Mouse (Mus musculus) cerebellum, adult 11-12 months (tissue): Measurements from ENCODE around the gene Cdk5rap2.

Experiments
- DNase-seq: peaks from one replicate; pipeline ENCODE4 v3.0.0; 2022

Cdk5rap2 gene

DNA sequence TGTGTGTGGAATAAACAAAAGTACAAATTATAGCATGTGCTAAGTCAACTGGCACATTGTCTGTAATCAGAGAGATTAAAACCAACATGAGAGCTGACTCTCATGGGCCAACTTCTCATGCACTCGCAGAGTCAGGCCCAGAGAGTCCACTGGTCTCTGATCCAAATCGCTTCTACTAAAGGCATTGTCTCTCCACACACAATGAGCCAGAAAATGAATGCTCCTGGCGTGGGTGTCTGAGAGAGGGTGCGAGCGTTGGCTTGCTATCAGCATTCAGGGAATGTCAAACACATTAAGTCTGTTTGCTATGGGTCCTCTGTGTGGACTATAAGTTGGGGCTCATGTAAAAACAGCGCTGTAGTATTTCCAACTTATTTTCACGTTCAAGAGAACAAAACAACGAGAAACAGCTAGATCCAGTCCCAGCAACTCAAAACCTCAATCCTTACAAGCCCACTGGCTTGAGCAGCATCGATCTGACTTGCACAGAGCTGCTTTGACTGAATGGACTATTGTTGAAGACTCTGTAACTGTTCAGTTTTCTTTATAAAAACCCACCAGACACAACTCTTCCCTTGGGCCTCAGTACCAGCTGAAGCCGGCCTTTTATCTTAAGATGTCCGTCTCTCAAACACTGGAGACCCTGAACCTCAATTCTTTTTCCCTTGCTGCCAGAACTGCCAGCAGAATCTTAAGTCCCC lies 74.6 kb downstream of the Cdk5rap2 start:
- no peak for DNase-seq

DNA sequence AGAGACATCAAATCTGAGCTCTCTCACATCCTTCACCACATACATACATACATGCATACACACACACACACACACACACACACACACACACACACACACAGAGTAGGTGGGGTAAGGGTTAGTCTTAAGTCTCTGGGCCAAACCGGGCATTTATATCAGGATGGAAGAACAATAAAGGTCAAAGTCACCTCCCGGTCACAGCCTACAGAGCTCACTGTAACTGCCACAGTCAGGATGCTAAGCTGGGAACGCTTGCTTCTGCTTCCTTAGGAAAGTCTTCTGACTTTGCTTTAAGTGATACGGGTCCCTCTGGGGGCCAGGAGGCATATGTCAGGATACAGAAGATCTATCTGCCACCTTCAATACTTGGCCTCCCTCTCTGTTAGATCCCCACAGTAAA lies 75.2 kb downstream of the Cdk5rap2 start:
- no peak for DNase-seq

GRCm38 (mm10) chr4:70332981-70333380 lies 77.3 kb downstream of the Cdk5rap2 start:
- no peak for DNase-seq

- DNase-seq: no peak
These were observed 77.7 kb downstream of the Cdk5rap2 start for GRCm38 (mm10) chr4:70332576-70332975.

DNA sequence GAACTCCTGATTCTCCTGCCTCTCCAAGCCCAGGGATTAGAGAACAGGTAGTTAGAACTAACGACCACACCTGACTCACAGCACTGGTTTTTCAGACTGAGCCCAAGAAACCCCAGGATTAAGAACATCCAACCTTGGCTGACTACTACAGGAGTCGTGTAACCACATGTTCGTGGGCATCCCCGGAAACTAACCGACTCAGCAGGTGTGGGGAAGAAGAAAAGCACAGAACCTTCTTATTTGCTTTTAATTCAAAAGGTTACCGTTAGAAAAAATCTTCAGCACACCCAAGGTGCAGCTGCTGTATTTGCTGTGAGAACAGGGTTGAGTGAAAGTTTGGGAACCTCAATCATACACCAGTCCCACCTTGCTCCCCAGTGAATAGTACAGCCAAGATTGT lies 79.1 kb downstream of the Cdk5rap2 start:
- DNase-seq: no peak

DNA sequence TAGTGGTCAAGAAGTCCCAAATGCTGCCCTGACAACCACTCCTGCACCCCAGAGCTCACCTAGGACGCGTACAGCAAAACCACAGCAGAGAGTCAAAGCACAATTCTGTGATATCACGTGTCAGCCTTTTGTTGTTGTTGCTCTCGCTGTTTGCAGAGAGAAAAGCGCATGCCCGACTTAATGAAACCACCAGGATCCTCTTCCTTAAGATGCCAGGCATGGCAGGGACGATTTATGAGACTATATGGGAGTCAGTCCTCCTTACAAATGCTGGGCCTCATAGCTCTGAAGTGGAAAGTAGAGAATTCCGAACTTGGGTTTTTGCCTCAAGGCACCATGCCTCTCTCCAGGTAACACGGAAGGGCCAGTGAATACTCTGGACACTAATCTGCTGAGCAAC lies 82.2 kb downstream of the Cdk5rap2 start:
- no peak for DNase-seq

GRCm38 (mm10) chr4:70327436-70327835 lies 82.8 kb downstream of the Cdk5rap2 start:
- DNase-seq: no peak

DNA sequence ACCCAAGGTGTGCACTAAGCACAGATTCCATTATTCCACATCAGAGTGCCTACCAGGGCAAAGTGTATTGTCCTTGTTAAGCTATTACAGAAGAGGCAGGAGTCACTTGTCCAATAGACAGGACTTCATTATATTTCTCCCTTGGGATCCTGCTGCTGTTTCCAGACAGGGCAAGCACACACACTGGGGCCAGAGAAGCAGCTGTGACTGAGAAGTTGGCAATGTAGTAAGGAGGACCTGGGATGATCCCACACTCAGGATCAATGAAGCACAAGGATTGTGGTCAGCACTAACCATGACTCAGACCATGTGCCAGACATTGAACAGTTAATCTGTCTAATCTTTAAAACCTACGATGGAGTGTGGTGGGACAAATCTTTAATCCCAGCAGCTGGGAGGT lies 88.7 kb downstream of the Cdk5rap2 start:
- DNase-seq: no peak

- DNase-seq: no peak
These were observed 98.1 kb downstream of the Cdk5rap2 start for GRCm38 (mm10) chr4:70312170-70312569.

GRCm38 (mm10) chr4:70311530-70311929 lies 98.7 kb downstream of the Cdk5rap2 start:
- DNase-seq: peak; percentile 75

DNA sequence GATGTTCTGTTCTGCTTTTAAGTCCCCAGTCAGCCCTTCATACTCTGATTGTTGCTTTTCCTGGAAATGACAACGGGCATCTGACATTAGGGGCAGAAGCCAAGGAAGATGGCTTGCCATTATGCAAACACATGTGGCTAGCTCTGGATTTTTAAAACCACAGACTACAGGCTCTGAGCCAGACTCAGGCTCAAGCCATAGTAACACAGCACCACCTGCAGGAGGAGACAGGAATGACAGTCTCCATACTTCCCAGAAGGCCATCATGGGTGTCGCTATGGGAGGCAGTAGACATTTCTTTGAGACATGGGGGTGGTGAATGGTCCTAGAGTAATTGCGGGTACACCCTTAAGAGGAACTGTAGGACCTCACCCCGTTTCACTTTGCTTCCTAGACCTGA lies 103.0 kb downstream of the Cdk5rap2 start:
- DNase-seq: peak; percentile 40

DNA sequence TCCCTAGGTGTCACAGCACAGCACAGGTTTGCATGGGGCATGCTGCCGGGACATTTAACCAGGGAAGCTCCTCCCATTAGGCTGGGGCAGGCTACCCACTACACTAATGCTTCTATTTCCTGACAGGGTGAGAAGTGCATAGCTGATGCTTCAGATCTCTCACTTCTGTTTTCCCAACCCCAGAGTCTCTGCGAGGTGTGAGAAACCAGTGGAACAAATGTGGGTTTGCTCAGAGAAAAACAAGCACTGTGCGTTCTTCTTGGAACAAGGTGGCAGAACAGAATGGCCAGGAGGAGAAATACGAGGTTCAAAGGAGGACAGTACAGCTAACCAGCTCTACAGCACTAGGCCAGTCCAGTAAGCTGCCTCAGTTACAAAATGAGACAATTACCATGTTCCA lies 106.4 kb downstream of the Cdk5rap2 start:
- no peak for DNase-seq

DNA sequence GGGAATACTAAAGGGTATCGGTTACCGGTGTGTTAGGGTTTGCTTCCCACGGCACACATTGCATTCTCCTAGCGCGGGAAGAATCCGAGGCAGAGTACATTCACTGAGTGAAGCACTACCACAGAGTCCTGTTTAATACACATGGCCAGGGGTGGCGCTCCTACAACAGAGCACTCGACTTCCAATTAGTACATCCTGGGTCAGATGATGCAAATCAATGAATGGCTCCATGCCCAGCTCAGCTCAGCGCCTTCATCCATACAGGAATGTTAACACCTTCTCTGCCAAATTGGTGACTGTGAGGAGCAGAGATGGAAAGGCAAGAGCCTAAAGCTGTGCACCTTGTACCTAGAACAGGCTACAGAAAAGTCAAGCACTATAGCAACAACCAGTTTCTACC lies 109.1 kb downstream of the Cdk5rap2 start:
- no peak for DNase-seq

- no peak for DNase-seq
These were observed 120.9 kb downstream of the Cdk5rap2 start for GRCm38 (mm10) chr4:70289361-70289760.

- no peak for DNase-seq
These were observed 127.1 kb downstream of the Cdk5rap2 start for GRCm38 (mm10) chr4:70283163-70283562.

DNA sequence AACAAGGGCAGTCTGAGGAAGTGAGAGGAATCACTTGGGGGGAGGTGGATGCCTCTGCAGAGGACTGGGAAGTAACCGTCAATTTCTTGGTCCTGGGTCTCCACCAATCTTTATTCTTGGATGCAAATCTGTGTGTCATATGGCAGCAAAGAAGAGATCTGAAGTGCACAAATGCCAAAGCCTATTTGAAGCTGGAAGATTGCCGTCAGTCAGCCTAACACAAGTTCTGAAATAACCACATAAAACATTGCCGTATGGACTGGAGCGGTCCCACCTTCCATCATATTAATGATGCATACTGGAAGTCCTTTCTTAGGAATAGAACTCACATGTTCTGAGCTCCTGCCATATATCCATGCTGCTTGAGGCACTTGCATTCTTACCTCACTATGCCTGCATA lies 131.4 kb downstream of the Cdk5rap2 start:
- no peak for DNase-seq

DNA sequence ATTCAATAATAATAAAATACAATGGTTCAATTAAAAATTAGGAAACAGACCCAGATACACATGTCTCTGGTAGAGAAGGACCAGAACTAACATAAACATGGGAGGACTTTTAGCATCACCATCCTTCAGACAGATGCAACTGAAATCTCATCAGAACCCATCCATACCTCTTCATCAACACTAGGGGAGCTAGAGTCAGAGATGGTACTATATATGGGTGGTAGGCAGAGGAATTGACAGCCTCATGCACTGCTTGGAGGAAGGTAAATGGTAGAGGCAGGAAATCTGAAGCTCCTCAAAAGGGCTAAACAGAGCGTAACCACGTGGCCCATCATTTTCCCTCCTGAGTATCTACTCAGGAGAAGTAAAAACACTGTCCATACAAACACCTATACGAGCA lies 132.2 kb downstream of the Cdk5rap2 start:
- DNase-seq: no peak

- no peak for DNase-seq
These were observed 137.3 kb downstream of the Cdk5rap2 start for GRCm38 (mm10) chr4:70272943-70273342.

- DNase-seq: no peak
These were observed 137.7 kb downstream of the Cdk5rap2 start for GRCm38 (mm10) chr4:70272527-70272926.

DNA sequence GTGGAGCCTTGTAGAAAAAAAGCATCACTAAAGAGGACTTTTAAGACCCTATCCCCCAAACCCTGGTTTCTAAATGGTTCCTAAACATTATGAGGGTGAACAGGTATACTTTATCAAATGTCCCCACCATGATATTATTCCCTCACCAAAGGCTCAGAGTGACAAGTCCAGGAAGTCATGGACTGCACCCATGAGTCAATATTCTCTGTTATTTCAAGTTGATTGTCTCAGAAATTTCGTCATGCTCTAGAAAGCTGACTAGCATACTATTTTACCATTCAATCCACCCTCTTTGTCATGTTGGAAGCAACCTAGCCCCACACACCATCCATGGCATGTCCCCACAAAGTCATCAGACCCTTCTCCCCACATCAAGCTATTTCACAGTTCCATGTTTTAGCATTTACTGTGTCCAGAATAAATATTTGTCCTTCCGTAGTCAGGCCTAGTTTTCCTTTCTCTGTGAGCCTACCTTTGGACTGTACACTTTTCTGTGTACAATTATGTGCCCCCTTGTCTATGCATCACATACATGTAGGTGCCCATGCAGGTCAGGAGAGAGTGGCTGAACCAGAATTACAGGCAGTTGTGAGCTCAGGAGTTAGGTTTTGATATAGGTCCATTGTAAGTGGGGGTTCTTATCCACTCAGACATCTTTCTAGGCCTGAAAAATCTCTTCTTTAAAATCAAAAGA lies 142.9 kb downstream of the Cdk5rap2 start:
- DNase-seq: no peak

DNA sequence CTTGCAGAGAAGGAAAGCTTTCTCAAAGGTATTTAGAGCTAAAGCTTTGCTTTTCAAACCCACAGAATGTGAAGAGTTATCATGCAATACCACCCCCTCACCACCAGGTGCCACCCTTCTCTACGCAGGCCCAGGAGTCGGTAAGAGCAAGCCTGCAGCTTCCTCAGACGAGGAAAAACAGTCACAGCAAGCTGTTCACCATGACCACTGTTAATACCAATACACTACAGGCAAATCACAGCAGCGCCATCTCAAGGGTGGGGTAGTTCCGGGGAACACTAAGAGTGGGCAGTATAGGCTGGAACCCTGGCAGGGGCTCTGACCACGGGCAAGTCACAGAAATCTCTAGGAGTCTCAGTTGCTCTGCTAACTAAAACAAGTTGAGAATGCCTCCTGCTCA lies 145.0 kb downstream of the Cdk5rap2 start:
- DNase-seq: no peak

DNA sequence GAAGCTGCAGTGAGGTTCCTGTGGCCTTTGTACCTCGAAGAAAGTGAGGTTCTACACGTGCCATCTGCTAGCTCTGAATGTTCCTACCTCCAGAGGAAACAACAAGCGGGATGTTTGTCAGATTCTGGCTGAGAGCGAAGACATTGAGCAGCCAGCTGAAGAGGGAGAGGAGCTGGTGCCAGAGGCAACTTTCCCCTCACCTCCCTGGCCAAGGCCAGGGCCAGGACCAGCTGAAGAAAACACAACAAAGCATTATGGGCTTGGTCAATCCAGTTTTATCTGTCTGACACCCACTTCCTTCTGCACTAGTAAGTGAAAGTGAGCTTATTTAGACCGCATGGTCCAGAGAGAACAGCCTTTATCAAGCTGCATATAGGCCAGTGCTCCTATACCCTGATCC lies 147.4 kb downstream of the Cdk5rap2 start:
- no peak for DNase-seq

GRCm38 (mm10) chr4:70261315-70261714 lies 148.9 kb downstream of the Cdk5rap2 start:
- no peak for DNase-seq

DNA sequence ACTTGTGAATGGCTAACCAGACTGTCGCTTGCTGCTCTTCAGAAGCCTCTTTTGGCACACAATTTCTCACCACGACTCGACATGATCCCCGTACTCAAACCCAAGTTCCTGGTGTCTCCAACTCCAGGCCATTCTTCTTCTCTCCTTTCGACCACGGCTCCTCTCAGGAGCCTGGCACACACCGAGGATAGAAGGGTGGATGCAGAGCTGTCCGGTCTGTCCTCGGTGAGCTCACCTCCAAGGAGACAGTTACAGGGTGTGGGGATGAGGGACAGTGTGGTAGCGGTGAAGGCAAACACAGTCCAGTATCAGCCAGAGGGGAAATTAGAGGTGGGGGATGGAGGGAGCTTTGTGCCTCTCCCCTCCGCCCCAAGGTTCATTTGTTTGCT lies 149.8 kb downstream of the Cdk5rap2 start:
- peak; percentile 36 for DNase-seq
